Mouse (Mus musculus): ENCODE measurements around the gene Cox7a2l.

The Cox7a2l gene

GRCm38 (mm10) chr17:83526624-83527532, 9.7 kb upstream of the Cox7a2l start:
- peak; percentile 89 for DNase-seq (ENCODE audit: low read depth, low spot score)

GRCm38 (mm10) chr17:83526091-83526561, 9.0 kb upstream of the Cox7a2l start:
- DNase-seq (ENCODE audit: low read depth, low spot score), result peak; percentile 56

- peak; percentile 61 for DNase-seq (ENCODE audit: low read depth, low spot score)
Measured at GRCm38 (mm10) chr17:83525596-83525995, 8.5 kb upstream of the Cox7a2l start.

GRCm38 (mm10) chr17:83524753-83525152, 7.6 kb upstream of the Cox7a2l start:
- DNase-seq (ENCODE audit: low read depth, low spot score), result no peak

GRCm38 (mm10) chr17:83522590-83523379, 5.7 kb upstream of the Cox7a2l start:
- DNase-seq (ENCODE audit: low read depth, low spot score), result peak; percentile 92

GRCm38 (mm10) chr17:83521881-83522280, 4.8 kb upstream of the Cox7a2l start:
- DNase-seq (ENCODE audit: low read depth, low spot score), result peak; percentile 71

- peak; percentile 90 for DNase-seq (ENCODE audit: low read depth, low spot score)
Measured at GRCm38 (mm10) chr17:83514213-83514701, 2.9 kb downstream of the Cox7a2l start.

GRCm38 (mm10) chr17:83513655-83514212, 3.4 kb downstream of the Cox7a2l start:
- DNase-seq (ENCODE audit: low read depth, low spot score), result peak; percentile 21

GRCm38 (mm10) chr17:83512130-83512529, 5.0 kb downstream of the Cox7a2l start:
- DNase-seq (ENCODE audit: low read depth, low spot score), result no peak

GRCm38 (mm10) chr17:83503693-83504092, 13.4 kb downstream of the Cox7a2l start:
- DNase-seq (ENCODE audit: low read depth, low spot score), result no peak

GRCm38 (mm10) chr17:83499692-83500091, 17.4 kb downstream of the Cox7a2l start:
- peak; percentile 35 for DNase-seq (ENCODE audit: low read depth, low spot score)

- no peak for DNase-seq (ENCODE audit: low read depth, low spot score)
Measured at GRCm38 (mm10) chr17:83498889-83499288, 18.2 kb downstream of the Cox7a2l start.

- DNase-seq (ENCODE audit: low read depth, low spot score), result no peak
Measured at GRCm38 (mm10) chr17:83487762-83488161, 29.4 kb downstream of the Cox7a2l start.

GRCm38 (mm10) chr17:83483784-83484183, 33.3 kb downstream of the Cox7a2l start:
- DNase-seq (ENCODE audit: low read depth, low spot score), result no peak

- no peak for DNase-seq (ENCODE audit: low read depth, low spot score)
Measured at GRCm38 (mm10) chr17:83482817-83483536, 34.2 kb downstream of the Cox7a2l start.

GRCm38 (mm10) chr17:83481551-83481950, 35.6 kb downstream of the Cox7a2l start:
- no peak for DNase-seq (ENCODE audit: low read depth, low spot score)

GRCm38 (mm10) chr17:83477089-83477488, 40.0 kb downstream of the Cox7a2l start:
- DNase-seq (ENCODE audit: low read depth, low spot score), result peak; percentile 85

GRCm38 (mm10) chr17:83469586-83469985, 47.5 kb downstream of the Cox7a2l start:
- DNase-seq (ENCODE audit: low read depth, low spot score), result peak; percentile 75

GRCm38 (mm10) chr17:83466697-83467251, 50.4 kb downstream of the Cox7a2l start:
- DNase-seq (ENCODE audit: low read depth, low spot score), result peak; percentile 39

GRCm38 (mm10) chr17:83465969-83466368, 51.2 kb downstream of the Cox7a2l start:
- no peak for DNase-seq (ENCODE audit: low read depth, low spot score)

GRCm38 (mm10) chr17:83457271-83457670, 59.9 kb downstream of the Cox7a2l start:
- DNase-seq (ENCODE audit: low read depth, low spot score), result no peak

Data from ES-CJ7 (cell line).